Mouse (Mus musculus): ENCODE results near the gene Olfr657.

The Olfr657 gene

GRCm38 (mm10) chr7:104624494-104624893 lies at the start of gene Olfr657:
Gene Olfr657, plus strand, starts transcription at chr7:104624794.
- no peak for DNase-seq (ENCODE audit: low spot score)

DNA sequence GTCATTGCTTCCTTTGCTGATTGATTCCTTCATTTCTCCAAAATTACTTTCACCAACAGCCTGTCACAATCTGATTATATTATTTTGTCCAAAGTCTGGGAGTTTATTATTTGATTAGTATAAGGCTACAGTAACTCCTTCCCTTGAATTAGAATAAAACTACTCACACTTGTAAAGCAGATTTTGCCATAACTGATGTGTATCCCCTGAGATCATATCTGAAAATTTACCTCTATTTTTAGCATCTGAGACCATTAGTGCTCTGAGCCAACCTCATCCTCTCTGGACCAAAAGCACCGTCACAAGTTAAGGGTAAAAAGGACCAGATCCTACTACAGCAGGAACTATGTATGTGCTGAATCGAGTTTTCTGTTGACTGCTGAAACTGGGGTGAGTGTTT lies 47.6 kb upstream of the Olfr657 start, which contains the start of gene Olfr653:
Gene Olfr653 (plus strand): TSS at position 301 of the 400 bp plus-strand sequence.
- no peak for DNase-seq (ENCODE audit: low spot score)

GRCm38 (mm10) chr7:104580846-104581245 lies 43.7 kb upstream of the Olfr657 start:
- no peak for DNase-seq (ENCODE audit: low spot score)

DNA sequence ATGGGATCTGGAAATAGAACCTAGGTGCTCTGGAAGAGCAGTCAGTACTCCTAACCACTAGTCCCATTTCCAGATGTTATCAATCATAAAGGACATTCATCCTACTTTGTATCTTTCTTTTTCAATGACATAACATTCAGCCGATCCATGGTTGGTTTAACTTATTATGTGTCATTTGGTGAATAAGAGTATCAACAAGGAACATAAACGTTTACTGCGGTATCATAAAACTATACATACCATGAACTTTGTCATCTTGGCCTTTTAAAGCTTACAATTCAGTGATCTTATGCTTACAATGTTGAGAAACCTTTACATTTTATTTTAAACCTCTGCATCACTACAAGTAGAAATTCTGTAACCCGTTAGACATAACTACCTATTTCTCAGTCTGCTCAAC lies 43.2 kb upstream of the Olfr657 start:
- no peak for DNase-seq (ENCODE audit: low spot score)

- no peak for DNase-seq (ENCODE audit: low spot score)
These were observed 37.9 kb upstream of the Olfr657 start, which contains the start of gene Olfr654 for GRCm38 (mm10) chr7:104586725-104587124. Gene Olfr654, plus strand, starts transcription at chr7:104587025.

GRCm38 (mm10) chr7:104588274-104588673 lies 36.3 kb upstream of the Olfr657 start:
- no peak for DNase-seq (ENCODE audit: low spot score)

DNA sequence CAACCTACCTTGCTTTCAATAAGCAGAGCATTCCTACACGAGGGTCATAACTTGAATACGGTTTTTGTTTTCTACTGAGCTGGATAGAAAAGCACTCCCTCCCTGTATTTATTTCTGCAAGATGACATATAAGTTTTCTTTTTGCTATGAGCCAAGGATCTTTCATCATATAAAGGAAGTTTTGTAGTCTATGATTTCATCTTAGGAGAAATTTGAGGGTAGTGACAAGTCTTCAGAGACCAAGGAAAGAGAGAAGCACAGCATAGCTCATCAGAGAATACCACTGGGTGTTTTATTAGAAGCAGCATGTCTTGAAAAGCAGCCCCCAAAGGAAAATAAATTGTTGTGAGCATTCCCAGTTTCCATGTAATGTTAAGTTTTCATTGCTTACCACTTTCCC lies 22.9 kb upstream of the Olfr657 start, which contains the start of gene Olfr655:
Gene Olfr655 (minus strand): TSS at position 101 of the 400 bp plus-strand sequence.
- no peak for DNase-seq (ENCODE audit: low spot score)

GRCm38 (mm10) chr7:104603173-104603572 lies 21.4 kb upstream of the Olfr657 start:
- peak; percentile 34 for DNase-seq (ENCODE audit: low spot score)

GRCm38 (mm10) chr7:104604727-104605126 lies 19.9 kb upstream of the Olfr657 start:
- DNase-seq (ENCODE audit: low spot score): no peak

- DNase-seq (ENCODE audit: low spot score): no peak
These were observed 10.9 kb upstream of the Olfr657 start, which contains the start of gene Olfr656 for GRCm38 (mm10) chr7:104613655-104614054. Gene Olfr656, plus strand, starts transcription at chr7:104613955.

- no peak for DNase-seq (ENCODE audit: low spot score)
These were observed 22.4 kb downstream of the Olfr657 start, which contains the start of gene Olfr658 for GRCm38 (mm10) chr7:104646841-104647482. Gene Olfr658, minus strand, starts transcription at chr7:104647305.

DNA sequence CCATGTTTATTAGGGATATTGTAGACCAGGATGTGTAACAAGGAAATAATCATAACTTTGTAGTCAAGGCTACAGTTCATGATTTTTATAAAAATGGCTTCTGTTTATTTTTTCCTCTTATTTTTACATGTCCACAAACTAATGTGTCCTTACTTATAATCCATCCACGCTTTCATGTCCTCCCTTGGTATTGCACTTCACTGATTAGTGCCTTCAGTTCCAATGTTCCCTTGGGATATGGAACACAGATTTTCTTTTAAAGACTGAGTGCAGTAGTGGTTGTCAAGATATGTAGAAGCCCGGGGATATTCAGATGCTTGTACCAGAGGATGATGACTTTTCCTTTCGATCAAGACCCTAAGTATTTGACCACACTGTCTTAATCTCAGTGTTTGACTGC lies 41.9 kb downstream of the Olfr657 start, which contains the start of gene Olfr659:
Gene Olfr659 (plus strand): TSS at position 301 of the 400 bp plus-strand sequence.
- no peak for DNase-seq (ENCODE audit: low spot score)

GRCm38 (mm10) chr7:104686201-104686600 lies 61.6 kb downstream of the Olfr657 start, which contains the start of gene Olfr661:
Gene Olfr661, plus strand, starts transcription at chr7:104686501.
- no peak for DNase-seq (ENCODE audit: low spot score)

Measured in c-Kit-positive CD71-positive TER-119-positive erythroid progenitor cells, embryonic 14.5 days (primary cell).